Mouse (Mus musculus) cerebellum, adult 2 months (tissue): ENCODE measurements around the gene Rft1.

Source experiments
- CTCF ChIP-seq: fragments of 200-500 bp; IDR thresholded peaks from 2 replicates; pipeline ENCODE4 v1.5.1; 2011; ENCODE audit warnings: low read depth, mild to moderate bottlenecking, control low read depth, low read length, moderate library complexity, borderline replicate concordance; ENCODE audit not compliant: insufficient read depth
- POLR2A ChIP-seq: fragments of 200-500 bp; IDR thresholded peaks from 2 replicates; pipeline ENCODE4 v1.6.1; 2011; ENCODE audit warnings: low read length, control low read depth, borderline replicate concordance; ENCODE audit not compliant: insufficient read depth

DNA sequence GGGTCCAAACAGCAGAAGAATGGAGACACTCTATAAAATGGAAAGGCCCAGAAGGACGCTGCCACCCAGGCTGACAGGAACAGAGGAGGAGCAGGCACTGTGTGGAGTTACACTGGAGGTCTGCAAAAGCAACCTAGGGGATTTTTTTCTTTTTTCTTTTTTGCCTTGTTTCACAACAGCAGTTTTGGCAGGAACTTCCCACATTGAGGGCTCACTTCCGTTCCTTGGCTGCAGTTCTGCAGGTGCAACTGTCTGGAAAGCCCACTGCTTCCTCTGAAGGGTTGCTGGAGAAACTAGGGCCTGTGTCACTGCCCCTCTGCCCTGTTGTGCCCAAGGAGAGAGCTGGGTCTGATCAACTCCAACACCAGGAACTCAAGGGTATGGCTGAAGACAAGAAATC is 12.4 kb upstream of the Rft1 start:
- TF ChIP-seq CTCF (no peak), POLR2A (no peak)
